Mouse (Mus musculus) hindbrain, embryonic 10.5 days (tissue): ENCODE measurements at regions not wholly inside any gene's neighbourhood (a gene's known extent, or its start where the extent isn't known, plus 50 kb on each side); places are given as distances from the start of the nearest gene placed in this dataset.

Experiments
- DNase-seq: peaks from one replicate; pipeline ENCODE4 v3.0.0-alpha.2; 2017; ENCODE audit warnings: low spot score
- H3K27ac ChIP-seq: fragments of 300-500 bp; sonication (generic); 2 replicates; pipeline ENCODE4 v1.5.1; 2016; ENCODE audit warnings: mild to moderate bottlenecking, moderate library complexity
- H3K27me3 ChIP-seq: fragments of 300-500 bp; sonication (generic); 2 replicates; pipeline ENCODE4 v1.6.1; 2016; ENCODE audit warnings: mild to moderate bottlenecking; ENCODE audit not compliant: poor library complexity, insufficient read depth, severe bottlenecking
- H3K36me3 ChIP-seq: fragments of 300-500 bp; sonication (generic); 2 replicates; pipeline ENCODE4 v1.6.1; 2016; ENCODE audit warnings: mild to moderate bottlenecking, moderate library complexity
- H3K4me1 ChIP-seq: fragments of 300-500 bp; sonication (generic); replicated peaks from 2 replicates; pipeline ENCODE4 v1.6.1; 2016; ENCODE audit warnings: mild to moderate bottlenecking
- H3K4me3 ChIP-seq: fragments of 300-500 bp; sonication (generic); 2 replicates; pipeline ENCODE4 v1.5.1; 2016; ENCODE audit warnings: mild to moderate bottlenecking, moderate library complexity
- H3K9me3 ChIP-seq: fragments of 300-500 bp; sonication (generic); 2 replicates; pipeline ENCODE4 v1.6.1; 2016; ENCODE audit warnings: mild to moderate bottlenecking, moderate library complexity
- whole genome bisulfite sequencing: fragments of 180-500 bp; shearing (Covaris S2); methylation state at CpG from one replicate; pipeline ENCODE4 v1.1.7; 2016; 5-methylcytosine and 5-hydroxymethylcytosine counted together

- Histone ChIP-seq H3K36me3 (no peaks in the 10 kb centered on the region), H3K9me3 (no peaks in the 10 kb centered on the region), H3K4me1 (no peaks in the 10 kb centered on the region), H3K4me3 (no peak overlapping the region), H3K27me3 (no peaks in the 10 kb centered on the region), H3K27ac (no peak overlapping the region)
- peak; percentile 2 for DNase-seq
- 83% methylated on average over 8 of the region's 8 CpGs for WGBS
Measured at GRCm38 (mm10) chr17:77819698-77820097, 380.4 kb upstream of the Crim1 start.

- Histone ChIP-seq H3K4me1 (no peaks in the 10 kb centered on the region), H3K9me3 (no peaks in the 10 kb centered on the region), H3K27ac (no peak overlapping the region), H3K36me3 (no peaks in the 10 kb centered on the region), H3K27me3 (no peaks in the 10 kb centered on the region), H3K4me3 (no peak overlapping the region)
- no peak for DNase-seq
- WGBS, result 93% methylated on average over 3 of the region's 3 CpGs
Measured at GRCm38 (mm10) chr17:77843949-77844348, 356.1 kb upstream of the Crim1 start.

GRCm38 (mm10) chr17:77874497-77874896, 325.6 kb upstream of the Crim1 start:
- H3K4me1 ChIP-seq, result no peaks in the 10 kb centered on the region
- H3K27ac ChIP-seq, result no peak overlapping the region
- no peaks in the 10 kb centered on the region for H3K27me3 ChIP-seq
- H3K36me3 ChIP-seq, result no peaks in the 10 kb centered on the region
- H3K4me3 ChIP-seq, result no peak overlapping the region
- DNase-seq, result no peak
- 94% methylated on average over 3 of the region's 3 CpGs for WGBS
- H3K9me3 ChIP-seq, result no peaks in the 10 kb centered on the region

GRCm38 (mm10) chr17:77877016-77877415, 323.0 kb upstream of the Crim1 start:
- no peak for DNase-seq
- Histone ChIP-seq H3K27me3 (no peaks in the 10 kb centered on the region), H3K27ac (no peak overlapping the region), H3K9me3 (no peaks in the 10 kb centered on the region), H3K4me1 (no peaks in the 10 kb centered on the region), H3K4me3 (no peak overlapping the region), H3K36me3 (no peaks in the 10 kb centered on the region)
- WGBS, result 15% methylated on average over 2 of the region's 2 CpGs

GRCm38 (mm10) chr17:77885150-77885549, 314.9 kb upstream of the Crim1 start:
- 75% methylated on average over 2 of the region's 2 CpGs for WGBS
- DNase-seq, result no peak
- Histone ChIP-seq H3K4me3 (no peak overlapping the region), H3K27ac (no peak overlapping the region), H3K27me3 (no peaks in the 10 kb centered on the region), H3K9me3 (no peaks in the 10 kb centered on the region), H3K36me3 (no peaks in the 10 kb centered on the region), H3K4me1 (no peaks in the 10 kb centered on the region)

GRCm38 (mm10) chr17:77889147-77889546, 310.9 kb upstream of the Crim1 start:
- H3K4me1 ChIP-seq, result no peaks in the 10 kb centered on the region
- no peak for DNase-seq
- no peaks in the 10 kb centered on the region for H3K9me3 ChIP-seq
- H3K27ac ChIP-seq, result no peak overlapping the region
- H3K36me3 ChIP-seq, result no peaks in the 10 kb centered on the region
- no peaks in the 10 kb centered on the region for H3K27me3 ChIP-seq
- H3K4me3 ChIP-seq, result no peak overlapping the region
- WGBS, result 81% methylated on average over 2 of the region's 2 CpGs

GRCm38 (mm10) chr17:77904412-77904811, 295.6 kb upstream of the Crim1 start:
- Histone ChIP-seq H3K27me3 (no peaks in the 10 kb centered on the region), H3K9me3 (no peaks in the 10 kb centered on the region), H3K4me3 (no peak overlapping the region), H3K36me3 (no peaks in the 10 kb centered on the region), H3K27ac (no peak overlapping the region), H3K4me1 (no peaks in the 10 kb centered on the region)
- DNase-seq, result no peak
- 91% methylated on average over 3 of the region's 3 CpGs for WGBS

- WGBS, result 90% methylated on average over 4 of the region's 4 CpGs
- Histone ChIP-seq H3K9me3 (no peaks in the 10 kb centered on the region), H3K36me3 (no peaks in the 10 kb centered on the region), H3K4me3 (no peak overlapping the region), H3K27me3 (no peaks in the 10 kb centered on the region), H3K27ac (no peak overlapping the region), H3K4me1 (no peaks in the 10 kb centered on the region)
- DNase-seq, result no peak
Measured at GRCm38 (mm10) chr17:77913962-77914450, 286.0 kb upstream of the Crim1 start.

GRCm38 (mm10) chr17:77930253-77930652, 269.8 kb upstream of the Crim1 start:
- no peaks in the 10 kb centered on the region for H3K36me3 ChIP-seq
- 79% methylated on average over 3 of the region's 3 CpGs for WGBS
- H3K4me3 ChIP-seq, result no peak overlapping the region
- DNase-seq, result no peak
- 0 out of 2 replicates have a peak, but pooled peaks cover 4% of the 10 kb centered on the region for H3K4me1 ChIP-seq
- no peaks in the 10 kb centered on the region for H3K9me3 ChIP-seq
- H3K27me3 ChIP-seq, result no peaks in the 10 kb centered on the region
- peak overlapping the region; percentile 75 for H3K27ac ChIP-seq

- H3K4me3 ChIP-seq, result no peak overlapping the region
- no peaks in the 10 kb centered on the region for H3K9me3 ChIP-seq
- 74% methylated on average over 6 of the region's 6 CpGs for WGBS
- H3K27me3 ChIP-seq, result no peaks in the 10 kb centered on the region
- H3K27ac ChIP-seq, result no peak overlapping the region
- 0 out of 2 replicates have a peak, but pooled peaks cover 4% of the 10 kb centered on the region for H3K4me1 ChIP-seq
- DNase-seq, result peak; percentile 4
- H3K36me3 ChIP-seq, result no peaks in the 10 kb centered on the region
Measured at GRCm38 (mm10) chr17:77930967-77931591, 269.0 kb upstream of the Crim1 start.

GRCm38 (mm10) chr17:77933192-77933591, 266.9 kb upstream of the Crim1 start:
- H3K27me3 ChIP-seq, result no peaks in the 10 kb centered on the region
- no peak for DNase-seq
- no peak overlapping the region for H3K27ac ChIP-seq
- H3K4me1 ChIP-seq, result 0 out of 2 replicates have a peak, but pooled peaks cover 4% of the 10 kb centered on the region
- H3K9me3 ChIP-seq, result no peaks in the 10 kb centered on the region
- H3K4me3 ChIP-seq, result no peak overlapping the region
- no peaks in the 10 kb centered on the region for H3K36me3 ChIP-seq

GRCm38 (mm10) chr17:77958048-77958447, 242.0 kb upstream of the Crim1 start:
- H3K27me3 ChIP-seq, result no peaks in the 10 kb centered on the region
- no peak for DNase-seq
- 89% methylated on average over 4 of the region's 4 CpGs for WGBS
- no peaks in the 10 kb centered on the region for H3K9me3 ChIP-seq
- no peak overlapping the region for H3K4me3 ChIP-seq
- no peaks in the 10 kb centered on the region for H3K36me3 ChIP-seq
- H3K4me1 ChIP-seq, result no peaks in the 10 kb centered on the region
- no peak overlapping the region for H3K27ac ChIP-seq

GRCm38 (mm10) chr17:77961296-77961695, 238.8 kb upstream of the Crim1 start:
- Histone ChIP-seq H3K9me3 (no peaks in the 10 kb centered on the region), H3K27me3 (no peaks in the 10 kb centered on the region), H3K4me3 (no peak overlapping the region), H3K4me1 (no peaks in the 10 kb centered on the region), H3K27ac (no peak overlapping the region), H3K36me3 (no peaks in the 10 kb centered on the region)
- no peak for DNase-seq
- WGBS, result 86% methylated on average over 5 of the region's 5 CpGs

GRCm38 (mm10) chr17:77963358-77963757, 236.7 kb upstream of the Crim1 start:
- no peaks in the 10 kb centered on the region for H3K4me1 ChIP-seq
- no peak overlapping the region for H3K4me3 ChIP-seq
- no peaks in the 10 kb centered on the region for H3K36me3 ChIP-seq
- H3K9me3 ChIP-seq, result no peaks in the 10 kb centered on the region
- WGBS, result 92% methylated on average over 4 of the region's 4 CpGs
- H3K27ac ChIP-seq, result no peak overlapping the region
- no peaks in the 10 kb centered on the region for H3K27me3 ChIP-seq
- DNase-seq, result no peak
